Mouse (Mus musculus) megakaryocyte progenitor cell, adult 5-6 weeks (primary cell): ENCODE results near the gene Camk1d. TPM values are rescaled to one million over a fixed set of nuclear protein-coding genes. Genes with fewer than 3 reads are reported as not detected.

Source experiments
- ATAC-seq: replicated peaks from 2 replicates; pipeline ENCODE4 v1.8.0; 2016; ENCODE audit warnings: mild to moderate bottlenecking, moderate TSS enrichment, inconsistent platforms; ENCODE audit not compliant: poor library complexity
- total RNA-seq, 2 experiments: library from RNA; stranded (forward) in 1 of 2; stranded (reverse) in 1 of 2; fragments of 157-497, 149-512 nt in 1 of 2; fragments of 200-1000 nt in 1 of 2; gene quantifications; 2 replicates each; pipeline versions ENCODE4 v1.2.3 to v1.2.4; 2015 to 2017

The Camk1d gene
- total RNA-seq, 2 experiments from 2014 or later, result 1.5 to 4.2 TPM

- ATAC-seq, result no peak
Observed at GRCm38 (mm10) chr2:5669498-5670040, 44.7 kb downstream of the Camk1d start.

- ATAC-seq, result no peak
Observed at GRCm38 (mm10) chr2:5668940-5669339, 45.4 kb downstream of the Camk1d start.

DNA sequence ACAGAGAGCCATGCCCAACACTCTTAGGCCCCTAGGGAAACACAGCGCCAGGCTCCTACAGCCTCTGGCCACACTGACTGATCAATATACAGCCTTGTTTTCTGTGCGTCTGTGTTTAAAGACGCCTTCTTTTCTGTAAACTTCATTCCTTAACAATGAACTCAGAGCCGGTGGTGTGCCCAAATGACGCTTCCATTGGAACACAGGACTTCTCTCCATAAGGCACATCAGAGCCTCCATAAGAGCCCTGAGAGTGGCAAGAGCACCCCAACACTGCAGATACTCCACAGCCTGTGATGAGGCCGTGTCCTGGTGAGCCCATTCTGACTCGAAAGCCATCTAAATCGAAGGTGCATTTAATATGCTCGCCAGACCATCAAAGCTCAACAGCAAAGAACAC, 50.8 kb downstream of the Camk1d start:
- no peak for ATAC-seq

DNA sequence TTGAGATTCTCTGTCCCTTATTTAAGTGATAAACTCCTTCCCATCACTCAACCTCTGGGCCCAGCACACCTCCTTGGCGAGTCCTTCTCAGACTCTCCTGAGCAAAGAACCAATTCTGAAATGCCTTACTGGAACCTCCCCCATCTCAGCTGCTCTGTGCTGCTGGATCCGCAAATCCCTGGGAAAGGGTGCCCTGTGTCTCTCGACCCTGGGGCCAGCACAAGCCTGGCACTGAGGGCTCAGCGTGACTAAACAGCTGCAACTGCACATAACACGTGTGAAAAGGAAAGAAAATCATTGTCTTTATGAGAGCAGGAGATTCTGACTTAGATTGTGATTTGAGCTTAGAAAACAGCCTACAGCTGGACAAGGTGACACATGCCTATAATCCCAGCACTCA, 52.4 kb downstream of the Camk1d start:
- no peak for ATAC-seq

DNA sequence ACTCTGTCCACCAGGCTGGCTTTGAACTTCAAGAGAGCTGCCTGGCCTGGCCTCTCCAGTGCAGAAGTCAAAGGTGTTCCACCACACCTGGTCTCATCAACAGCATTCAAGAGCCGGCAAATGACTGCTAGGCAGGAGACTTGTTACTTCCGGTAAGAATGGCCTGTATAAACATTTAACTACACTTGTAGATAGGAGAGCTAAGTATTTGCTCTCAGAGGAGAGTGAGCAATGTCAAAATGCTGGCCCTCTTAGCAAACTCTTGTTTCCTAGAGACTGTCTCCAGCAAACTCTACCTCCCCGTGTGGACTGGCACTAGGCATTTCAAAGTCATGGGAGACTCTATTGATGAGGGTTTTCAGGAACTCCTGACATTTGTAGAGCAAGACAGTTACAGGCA, 56.3 kb downstream of the Camk1d start:
- ATAC-seq, result no peak

DNA sequence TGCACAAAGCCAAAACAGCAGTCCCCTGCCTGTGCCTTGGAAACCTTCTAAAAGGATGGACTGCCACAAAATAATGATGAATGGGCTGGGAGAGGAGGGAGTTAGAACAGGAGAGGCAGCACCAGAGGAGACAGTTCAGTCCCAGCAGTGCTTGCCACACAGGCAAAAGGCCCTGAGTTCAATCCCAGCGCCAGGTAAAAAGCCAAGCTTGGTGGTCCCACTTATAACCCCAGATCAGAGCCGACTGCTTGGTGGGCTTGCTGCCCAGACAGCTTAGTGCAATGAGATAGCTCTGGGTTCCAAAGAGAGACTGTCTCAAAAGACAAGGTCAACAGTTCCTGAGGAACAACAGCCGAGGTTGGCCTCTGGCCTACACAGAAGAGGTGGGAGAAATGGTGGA, 58.0 kb downstream of the Camk1d start:
- no peak for ATAC-seq

GRCm38 (mm10) chr2:5652071-5652470, 62.2 kb downstream of the Camk1d start:
- ATAC-seq, result no peak

DNA sequence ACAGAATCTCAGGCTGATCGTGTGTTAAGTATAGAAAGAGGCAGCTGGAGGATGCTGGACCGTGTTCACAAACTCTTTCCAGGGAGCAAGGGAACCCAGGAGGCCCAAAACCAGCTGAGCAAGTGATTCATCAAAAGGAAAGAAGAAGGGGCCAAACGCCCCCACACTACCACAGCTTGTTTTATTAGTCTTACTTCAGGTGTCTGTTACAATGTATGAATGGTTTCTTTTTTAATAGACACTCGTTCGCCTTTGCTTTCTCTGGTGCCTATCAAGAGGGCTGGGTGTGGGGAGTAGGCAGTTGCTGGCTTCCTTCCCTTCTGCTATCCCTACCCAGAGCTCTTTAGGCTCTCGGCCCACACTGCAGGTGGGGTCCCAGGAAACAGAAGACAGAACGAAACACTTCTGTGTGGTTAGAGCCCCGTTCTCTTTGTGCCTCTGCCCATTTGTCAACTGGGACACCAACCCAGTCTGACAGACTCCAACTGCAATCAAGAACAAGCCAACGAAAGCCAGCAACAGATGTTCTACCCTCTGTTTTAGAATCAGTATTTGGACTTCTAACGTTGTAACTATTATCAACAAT, 62.9 kb downstream of the Camk1d start:
- peak; percentile 34; the same call in 1 of the 2 replicates for ATAC-seq

- ATAC-seq, result no peak
Observed at GRCm38 (mm10) chr2:5649226-5649625, 65.1 kb downstream of the Camk1d start.

GRCm38 (mm10) chr2:5648764-5649163, 65.6 kb downstream of the Camk1d start:
- no peak for ATAC-seq

DNA sequence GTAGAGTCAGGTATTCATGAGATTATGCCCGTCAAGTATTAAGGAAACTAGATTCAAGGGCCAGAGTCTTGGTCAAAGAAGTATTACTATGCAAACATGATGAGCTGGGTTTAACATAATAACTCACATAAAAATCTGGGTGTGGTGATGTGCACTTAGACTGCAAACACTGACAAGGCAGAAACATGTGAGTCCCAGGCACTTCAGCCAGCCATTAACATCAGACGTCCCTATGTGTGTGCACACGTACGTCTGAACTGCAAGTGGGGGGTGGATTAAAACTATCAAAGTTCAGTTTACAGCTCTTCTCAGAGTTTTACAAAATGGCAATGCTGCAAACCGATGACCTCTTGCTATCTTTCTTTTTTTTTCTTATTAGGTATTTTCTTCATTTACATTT, 68.0 kb downstream of the Camk1d start:
- ATAC-seq, result no peak

GRCm38 (mm10) chr2:5645584-5645983, 68.7 kb downstream of the Camk1d start:
- ATAC-seq, result no peak

DNA sequence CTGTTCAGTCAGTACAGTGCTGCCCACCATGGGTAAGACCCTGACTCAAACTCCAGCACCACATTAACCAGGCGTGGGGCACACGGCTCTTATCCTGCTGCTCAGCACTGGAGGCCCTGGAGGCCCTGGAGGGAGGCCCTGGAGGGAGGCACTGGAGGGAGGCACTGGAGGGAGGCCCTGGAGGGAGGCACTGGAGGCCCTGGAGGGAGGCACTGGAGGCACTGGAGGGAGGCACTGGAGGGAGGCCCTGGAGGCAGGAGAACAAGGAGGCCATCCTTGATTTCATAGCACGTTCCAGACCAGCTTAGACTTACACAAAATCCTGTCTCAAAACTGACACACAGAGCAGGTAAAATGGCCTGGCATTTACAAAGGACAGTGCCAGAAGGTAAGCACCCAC, 70.4 kb downstream of the Camk1d start:
- ATAC-seq, result no peak

DNA sequence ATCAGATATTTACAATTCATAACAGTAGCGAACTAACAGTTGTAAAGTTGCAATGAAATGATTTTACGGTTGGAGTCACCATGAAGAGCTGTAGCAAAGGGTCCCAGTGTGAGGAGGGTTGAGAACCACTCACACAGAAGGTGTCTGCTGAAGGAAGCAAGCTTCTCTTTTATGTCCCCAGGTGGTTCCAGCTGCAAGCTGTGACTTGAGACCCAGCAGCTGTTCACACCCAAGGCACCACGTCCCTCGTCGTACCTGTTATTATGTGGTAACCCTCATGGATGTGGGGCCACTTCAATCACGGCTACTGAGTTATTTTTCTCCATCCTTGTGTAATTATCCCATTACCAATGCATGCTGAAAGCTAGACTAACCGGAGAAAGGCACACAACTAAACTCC, 71.1 kb downstream of the Camk1d start:
- ATAC-seq, result no peak

- ATAC-seq, result peak; percentile 84
Observed at GRCm38 (mm10) chr2:5642624-5643023, 71.7 kb downstream of the Camk1d start.

- ATAC-seq, result no peak
Observed at GRCm38 (mm10) chr2:5641678-5642077, 72.6 kb downstream of the Camk1d start.

DNA sequence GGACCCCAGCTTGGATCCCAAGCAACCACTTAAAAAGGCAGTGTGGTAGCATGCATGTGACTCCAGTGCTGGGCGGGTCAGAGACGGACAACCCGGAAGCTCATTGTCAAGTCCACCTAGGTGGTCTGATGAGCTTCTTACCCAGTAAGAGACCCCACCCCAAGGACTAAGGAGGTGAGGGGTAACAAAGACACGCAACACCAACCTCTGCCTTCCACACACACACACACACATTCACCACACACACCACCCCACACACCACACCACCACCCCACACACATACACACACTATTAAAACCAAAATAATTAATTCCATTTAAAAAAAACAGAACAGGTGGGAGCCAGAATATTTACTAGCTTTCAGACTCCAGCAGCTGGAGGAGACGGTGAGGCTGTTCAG, 73.7 kb downstream of the Camk1d start:
- no peak for ATAC-seq

- no peak for ATAC-seq
Observed at GRCm38 (mm10) chr2:5636801-5637742, 77.2 kb downstream of the Camk1d start.

DNA sequence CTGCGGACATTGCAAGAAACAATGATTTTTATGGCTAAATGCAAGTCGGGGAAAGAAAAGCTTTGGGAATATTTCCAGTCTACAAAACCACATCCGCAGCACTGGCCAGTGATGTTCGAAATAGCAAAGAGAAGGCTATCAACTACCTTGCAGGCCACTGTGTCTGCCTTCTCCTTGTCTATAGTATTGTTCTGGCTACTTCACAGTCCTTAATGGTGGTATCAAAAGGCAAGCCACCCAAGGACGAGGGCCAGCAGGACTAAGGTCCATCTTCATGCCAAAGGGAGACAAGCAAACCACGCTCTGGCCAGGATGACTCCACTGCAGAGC, 82.0 kb downstream of the Camk1d start:
- ATAC-seq, result no peak

- ATAC-seq, result no peak
Observed at GRCm38 (mm10) chr2:5631676-5632354, 82.5 kb downstream of the Camk1d start.

GRCm38 (mm10) chr2:5630710-5631109, 83.6 kb downstream of the Camk1d start:
- no peak for ATAC-seq

- peak; percentile 68 for ATAC-seq
Observed at GRCm38 (mm10) chr2:5624379-5624778, 89.9 kb downstream of the Camk1d start.
